Mouse (Mus musculus) hematopoietic stem cell, adult 5-6 weeks (primary cell): ENCODE measurements around the gene Alox5ap. TPM values are rescaled to one million over a fixed set of nuclear protein-coding genes. Genes with fewer than 3 reads are reported as not detected.
A peak's percentile ranks its signal among the peaks of the same experiment; 100 is the strongest.

Experiments used
- ATAC-seq, 2 experiments: fragments of 125-278 bp in 1 of 2; replicated peaks in 1 of 2; 2 replicates each; pipeline ENCODE4 v1.8.0; 2016 to 2017; ENCODE audit warnings: inconsistent platforms in 2 of 2, mild to moderate bottlenecking in 2 of 2, moderate number of reproducible peaks in 2 of 2, low read depth in 1 of 2, moderate TSS enrichment in 1 of 2; ENCODE audit not compliant: low FRiP score in 2 of 2, poor library complexity in 2 of 2, severe bottlenecking in 2 of 2, insufficient read depth in 1 of 2, low TSS enrichment in 1 of 2
- total RNA-seq: library from RNA; stranded (forward); fragments of 172-1452, 232-1000 nt; gene quantifications from 2 replicates; pipeline ENCODE4 v1.2.3, GENCODE M21; 2017

Alox5ap gene
- 324 and 337 TPM in 2 replicates for total RNA-seq

DNA sequence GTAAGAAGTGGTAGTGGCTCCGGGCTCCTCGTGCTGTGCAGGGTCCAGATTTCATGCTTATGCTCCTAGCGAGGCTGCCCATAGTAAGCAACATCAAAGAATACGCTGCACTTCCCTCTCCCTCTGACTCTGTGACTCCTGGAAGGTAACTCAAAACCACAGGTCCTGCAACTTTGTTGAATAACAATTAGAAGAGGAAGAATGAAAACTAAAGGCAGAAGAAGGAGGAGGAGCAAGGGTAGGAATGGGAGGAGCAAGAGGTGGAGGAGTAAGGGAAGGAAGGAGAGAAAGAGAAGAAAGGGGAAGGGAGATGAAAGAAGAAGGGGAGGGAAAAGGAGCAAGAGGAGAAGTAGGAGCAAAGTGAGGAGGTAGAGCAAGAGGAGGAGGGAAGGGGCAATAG is at the start of gene Alox5ap:
TSS of gene Alox5ap (plus strand) at position 363 of the 400 bp plus-strand sequence.
- peak; percentile 48 to 57 for ATAC-seq

DNA sequence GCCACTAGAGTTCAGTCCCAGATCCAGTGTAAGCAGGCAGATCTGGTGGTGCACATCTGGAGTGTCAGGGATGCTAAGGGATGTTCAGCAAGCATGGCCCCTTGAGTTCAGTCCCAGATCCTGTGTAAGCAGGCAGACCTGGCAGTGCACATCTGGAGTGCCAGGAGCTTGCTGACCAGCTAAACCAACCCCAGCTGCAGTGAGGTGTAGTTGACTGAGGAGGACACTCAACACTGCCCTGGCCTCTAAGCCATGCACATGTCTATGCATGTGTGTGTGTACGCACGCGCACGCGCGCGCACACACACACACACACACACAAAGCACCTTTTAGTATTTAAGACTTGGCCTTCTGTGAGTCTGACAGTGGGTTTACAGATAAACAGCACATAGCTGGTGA is 49.0 kb upstream of the Alox5ap start:
- ATAC-seq: no peak

DNA sequence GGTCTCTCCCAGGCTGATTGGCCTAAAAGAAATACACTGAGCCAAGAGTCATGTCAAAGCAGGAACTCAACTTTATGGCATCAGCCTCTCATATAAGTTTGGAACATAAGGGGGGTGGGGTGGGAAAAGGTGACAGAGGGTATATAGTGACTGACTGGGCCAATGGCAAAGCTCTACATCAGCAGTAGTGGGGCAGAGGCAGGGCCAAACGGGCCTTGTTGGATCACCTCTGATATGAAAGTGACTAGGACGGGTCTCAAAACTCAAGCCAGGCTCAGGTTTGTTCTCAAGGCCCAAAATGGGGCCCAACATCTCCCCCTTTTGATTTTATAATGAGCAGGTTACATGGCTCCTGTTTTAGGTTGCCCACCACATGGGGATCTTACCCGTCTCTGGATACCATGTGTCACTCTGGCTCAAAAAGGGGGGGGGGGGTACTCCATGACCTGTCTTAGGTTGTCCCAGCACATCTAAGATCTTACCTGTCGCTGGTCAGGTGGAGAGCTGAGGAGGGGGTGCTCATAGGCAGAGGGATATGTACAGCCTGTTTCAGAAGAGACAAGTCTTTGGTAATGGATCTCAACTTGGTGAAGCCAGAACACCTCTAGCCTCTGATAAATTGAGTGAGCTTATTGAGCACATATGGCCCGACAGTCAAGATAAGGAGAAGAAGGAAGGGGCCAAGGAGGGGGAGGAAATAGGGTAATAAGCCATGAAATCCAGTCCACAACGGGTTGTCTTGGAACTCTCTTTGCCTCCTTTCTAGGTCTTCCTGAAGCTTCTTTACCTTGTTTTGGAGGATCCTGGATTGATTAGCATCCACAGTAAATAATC is 46.8 kb upstream of the Alox5ap start:
- no peak for ATAC-seq

DNA sequence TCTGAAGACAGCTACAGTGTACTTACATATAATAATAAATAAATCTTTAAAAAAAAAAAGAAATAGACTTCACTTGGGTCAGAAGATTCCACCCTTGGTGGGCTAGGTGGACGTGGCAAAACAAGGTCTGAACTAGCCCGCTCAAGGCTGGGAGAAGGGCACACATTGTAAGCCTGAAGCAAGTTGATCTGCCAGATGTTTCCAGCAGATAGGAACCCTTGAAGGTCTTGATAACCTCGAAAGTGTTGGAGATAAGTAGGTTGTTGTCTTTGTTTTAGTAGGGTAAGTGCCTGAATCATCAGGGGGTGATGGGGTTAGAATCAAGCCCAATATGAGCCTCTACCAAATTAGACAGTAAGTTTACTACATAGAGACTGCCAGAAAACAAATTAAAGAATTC is 45.1 kb upstream of the Alox5ap start:
- ATAC-seq: no peak

DNA sequence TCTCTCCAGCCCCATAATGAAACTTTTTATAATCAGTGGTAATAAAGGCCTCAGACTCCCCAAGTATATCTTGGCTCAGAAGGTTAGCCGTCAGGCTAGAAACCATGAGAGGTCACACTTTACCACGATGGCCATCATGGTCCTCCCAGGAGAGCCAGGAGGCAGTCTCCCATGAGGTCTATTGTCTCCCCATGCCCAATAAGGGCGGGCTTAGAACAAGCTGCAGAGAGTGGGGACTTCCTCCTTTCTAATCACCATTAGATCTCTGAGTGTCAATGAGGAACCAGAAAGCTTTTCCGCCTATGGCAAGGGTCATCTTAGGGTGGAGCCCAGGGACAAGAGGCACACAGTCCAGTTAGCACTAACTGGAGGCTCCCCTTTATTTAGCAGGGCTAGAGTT is 43.2 kb upstream of the Alox5ap start:
- peak; percentile 22 to 42; a peak in 1 of 4 replicates for ATAC-seq

DNA sequence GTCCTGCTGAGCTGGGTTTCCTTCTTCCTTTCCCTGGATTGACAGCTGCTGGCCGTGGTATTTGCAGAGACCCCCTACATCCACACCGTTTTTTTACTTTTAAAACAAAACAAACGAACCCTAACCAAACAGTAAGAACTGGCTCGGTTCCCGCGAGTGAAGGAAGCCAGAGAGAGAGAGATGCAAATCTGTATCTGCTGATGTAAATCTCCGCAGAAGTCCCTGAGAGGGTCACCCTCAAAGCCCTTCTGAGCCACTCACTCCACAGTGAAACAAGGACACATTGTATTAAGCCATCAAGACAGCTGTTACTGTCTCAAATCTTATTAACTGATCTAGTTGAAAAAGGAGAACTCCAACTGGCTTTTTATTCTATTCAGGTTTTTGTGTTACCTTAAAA is 39.9 kb upstream of the Alox5ap start:
- ATAC-seq: no peak

DNA sequence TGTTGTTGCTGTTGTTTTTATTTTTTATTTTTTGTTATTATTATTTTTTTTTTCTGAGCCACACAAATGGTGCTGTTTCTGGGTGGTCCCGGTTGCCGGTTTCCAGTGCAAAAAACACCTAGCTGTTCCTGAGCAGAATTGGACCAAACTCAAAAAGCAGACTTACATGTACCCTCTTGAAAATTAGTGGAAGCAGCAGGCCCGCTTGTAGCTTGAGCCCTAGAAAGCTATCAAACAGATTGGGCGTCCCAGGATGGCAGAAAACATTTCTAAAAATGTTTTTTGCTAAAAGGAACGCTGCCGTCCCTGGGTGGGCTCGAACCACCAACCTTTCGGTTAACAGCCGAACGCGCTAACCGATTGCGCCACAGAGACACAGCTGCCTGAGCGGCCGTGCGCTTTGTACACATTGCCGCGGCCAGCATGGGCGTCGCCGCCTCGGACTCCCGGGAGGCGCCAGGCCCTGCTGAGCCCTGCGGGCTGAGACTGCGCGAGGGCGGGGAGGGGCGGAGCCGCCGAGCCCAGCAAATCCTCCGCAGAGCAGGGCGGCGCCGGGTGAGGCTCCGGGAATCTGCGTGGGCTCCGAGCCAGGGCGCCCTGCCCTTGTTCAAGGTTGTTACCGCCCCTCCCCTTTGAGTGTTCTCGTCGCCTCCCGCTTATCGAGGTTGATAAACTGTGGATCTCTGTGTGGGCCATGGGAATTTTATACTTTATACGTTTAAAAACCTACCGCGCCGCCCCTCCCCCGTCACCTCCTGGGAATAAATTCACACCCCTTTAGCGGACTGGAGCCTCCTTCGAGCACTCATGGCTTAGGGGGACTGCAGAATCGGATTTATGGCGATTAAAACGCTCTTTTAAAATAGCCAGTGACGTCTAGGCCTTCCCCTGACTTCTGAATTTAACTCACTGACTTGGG is 35.6 kb upstream of the Alox5ap start:
- peak; percentile 98 to 99 for ATAC-seq

DNA sequence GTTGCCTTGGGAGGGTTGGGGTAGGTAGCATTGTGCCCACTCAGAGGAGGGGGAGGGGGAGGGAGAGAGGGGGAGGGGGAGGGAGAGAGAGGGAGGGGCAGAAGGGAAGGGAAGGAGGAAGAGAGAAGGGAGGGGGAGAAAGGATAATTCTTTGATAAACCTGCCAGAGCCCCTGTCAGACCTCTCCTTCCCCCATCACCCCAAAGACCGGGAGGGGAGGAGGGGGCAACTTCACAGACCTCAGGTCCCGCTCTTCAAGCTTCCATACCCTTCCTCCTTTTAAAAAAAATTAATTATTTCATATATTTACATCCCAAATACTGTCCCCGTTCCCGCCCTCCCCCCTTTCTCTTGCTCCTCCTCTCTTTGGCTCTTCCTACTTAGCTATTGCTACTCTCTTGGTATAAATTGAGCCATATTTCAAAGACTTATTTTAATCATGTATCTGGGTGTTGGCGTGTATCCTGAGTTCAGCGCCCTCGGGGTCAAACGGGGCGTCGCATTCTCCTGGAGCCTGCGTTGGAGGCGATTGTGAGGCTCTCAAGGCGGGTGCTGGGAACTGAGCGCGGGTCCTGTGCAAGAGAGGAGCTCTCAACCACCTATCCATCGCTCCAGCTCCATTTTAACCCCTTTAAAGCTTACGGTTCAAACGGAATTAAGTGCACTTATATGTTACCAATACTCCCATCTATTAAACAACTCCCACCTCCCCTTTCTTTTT is 34.8 kb upstream of the Alox5ap start:
- ATAC-seq: no peak

DNA sequence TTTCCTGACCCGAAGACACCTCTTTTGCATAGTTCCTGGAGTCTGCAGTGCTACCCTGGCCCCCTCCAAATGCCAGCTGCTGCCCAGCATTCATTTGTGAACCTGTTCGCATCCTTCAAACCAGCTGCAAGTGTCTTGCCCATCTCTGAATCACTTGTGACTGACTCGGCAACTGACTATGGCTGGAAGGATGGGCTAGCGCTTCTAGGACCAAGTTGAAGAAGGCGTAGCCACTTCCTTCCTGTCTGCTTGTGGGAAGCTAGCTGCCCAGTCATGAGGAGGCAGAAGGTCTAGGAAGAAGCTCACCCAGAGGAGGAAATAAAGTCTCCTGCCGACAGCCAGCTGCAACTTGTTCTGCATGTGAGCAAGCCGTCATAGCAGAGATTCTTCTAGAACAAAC is 29.6 kb upstream of the Alox5ap start:
- peak; percentile 47 to 77 for ATAC-seq

DNA sequence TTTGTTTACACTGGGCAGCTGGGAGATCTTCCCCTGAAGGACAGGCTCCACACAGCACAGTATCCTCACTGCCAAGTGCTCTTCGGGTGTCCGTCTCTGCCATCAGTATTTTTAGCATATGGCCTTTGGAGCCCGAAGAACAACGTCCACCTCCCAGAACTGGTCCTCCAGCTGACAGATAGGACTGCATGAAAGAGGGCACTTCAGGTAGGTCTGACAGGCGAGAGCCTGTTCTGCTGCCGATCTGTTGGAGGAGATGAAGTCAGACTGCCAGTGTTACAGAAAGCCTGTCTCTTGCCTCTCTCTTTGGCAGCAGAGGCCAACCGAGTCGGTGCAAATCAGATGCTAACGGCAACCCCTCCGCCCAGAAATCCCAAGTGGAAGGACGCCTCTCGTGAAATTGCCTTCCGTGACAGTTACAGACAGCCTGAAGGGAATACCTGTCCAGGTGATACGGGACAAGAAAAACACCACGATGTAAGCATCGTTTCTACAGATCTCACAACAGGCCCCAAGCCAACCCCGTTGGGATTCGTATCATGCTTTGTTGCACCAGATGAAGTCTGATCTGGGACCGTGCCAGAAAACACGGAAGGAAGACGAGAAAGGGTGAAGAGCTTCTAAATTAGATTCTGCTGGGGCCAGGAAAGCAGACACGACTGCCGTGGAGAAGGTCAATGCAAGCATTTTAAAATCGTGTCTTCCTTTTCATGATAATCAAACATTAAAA is 27.2 kb upstream of the Alox5ap start:
- no peak for ATAC-seq

DNA sequence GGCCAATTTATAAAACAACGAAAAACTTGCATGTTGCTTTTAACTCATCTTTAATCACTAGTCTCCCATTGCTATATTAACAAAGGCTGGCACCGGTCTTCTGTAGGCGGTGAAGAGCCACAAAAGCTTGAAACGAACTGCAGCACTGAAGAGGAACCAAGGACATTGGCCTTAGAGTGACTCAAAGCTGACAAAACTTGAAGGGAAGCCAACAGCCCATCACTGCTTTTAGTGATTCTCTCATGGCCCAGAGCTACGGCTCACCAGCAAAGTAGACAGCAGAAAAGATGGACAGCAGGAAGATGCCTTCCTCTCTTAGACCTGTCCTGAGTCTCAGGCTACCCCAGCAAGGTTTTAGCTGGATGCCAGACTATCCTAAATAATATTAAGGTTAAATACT is 22.1 kb upstream of the Alox5ap start:
- no peak for ATAC-seq

DNA sequence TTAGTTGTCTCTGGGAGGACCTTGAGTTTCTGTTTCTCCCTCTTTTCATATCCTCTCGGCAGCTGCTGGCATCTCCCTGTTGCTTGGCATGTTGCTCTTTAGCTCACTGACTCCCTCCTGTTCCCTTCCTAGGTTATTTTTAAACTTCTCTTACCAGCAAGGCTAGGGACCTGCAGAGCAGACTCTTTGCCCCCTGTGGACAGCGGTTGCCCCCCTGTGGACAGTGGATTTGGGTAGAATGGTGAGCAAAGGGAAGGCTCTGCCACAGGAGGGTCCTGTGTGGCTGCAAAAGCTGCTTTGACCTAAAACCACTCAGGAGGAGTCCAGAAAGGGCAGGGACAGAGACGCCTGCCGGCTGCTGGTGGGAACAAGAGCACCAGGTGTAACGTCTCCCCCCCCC is 21.5 kb upstream of the Alox5ap start:
- no peak for ATAC-seq

DNA sequence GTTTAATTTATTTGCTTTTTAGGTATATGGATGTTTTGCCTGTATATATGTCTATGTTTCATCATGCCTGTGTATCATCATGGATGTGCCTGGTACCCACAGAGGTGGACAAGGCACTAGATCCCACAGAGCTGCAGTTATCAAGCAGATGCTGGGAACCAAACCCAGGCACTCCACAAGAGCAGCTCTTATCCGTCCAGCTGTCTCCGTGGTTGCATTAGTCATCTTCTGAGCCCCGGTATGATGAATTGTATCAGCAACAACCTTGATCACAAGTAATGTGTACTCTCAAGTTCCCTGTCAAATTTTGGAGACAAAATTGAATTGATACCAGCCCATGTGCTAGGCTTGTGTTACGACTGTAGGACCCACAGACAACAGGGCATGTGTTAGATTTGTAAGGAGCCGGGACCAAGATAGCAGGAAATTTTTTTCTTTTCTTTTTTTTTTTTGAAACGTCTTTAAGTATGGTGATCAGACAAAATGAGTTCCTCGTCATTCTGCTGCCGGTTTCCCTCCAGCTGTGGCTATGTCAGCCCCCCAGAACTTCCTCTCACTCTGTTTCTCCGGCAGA is 19.1 kb upstream of the Alox5ap start:
- peak in 1 of 2 experiments; percentile 8; a peak in 1 of 4 replicates for ATAC-seq

DNA sequence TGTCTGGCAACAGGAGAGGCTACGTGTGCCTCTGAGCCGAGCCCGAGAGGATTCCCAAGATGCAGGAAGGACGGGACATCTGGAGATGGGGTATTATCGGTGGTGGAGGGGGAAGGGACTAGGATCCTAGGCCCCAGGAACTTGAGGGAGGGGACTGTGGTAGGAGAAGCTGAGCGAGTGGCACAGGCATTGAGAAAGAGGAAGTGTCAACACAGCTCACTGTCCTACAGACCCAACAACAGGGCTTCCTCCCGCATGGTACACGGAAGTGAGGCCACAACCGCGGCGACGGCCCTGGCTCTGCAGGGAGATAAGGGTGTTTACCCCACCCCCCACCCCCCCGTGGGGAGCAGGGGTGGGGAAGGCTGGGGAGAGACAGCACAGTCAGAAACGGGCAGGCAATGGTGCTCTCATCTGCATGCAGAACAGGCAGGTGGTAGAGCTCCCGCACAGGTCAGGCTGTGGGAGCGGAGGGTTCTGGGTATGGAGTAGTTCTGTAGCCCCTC is 18.5 kb upstream of the Alox5ap start:
- peak; percentile 93 to 97 for ATAC-seq

DNA sequence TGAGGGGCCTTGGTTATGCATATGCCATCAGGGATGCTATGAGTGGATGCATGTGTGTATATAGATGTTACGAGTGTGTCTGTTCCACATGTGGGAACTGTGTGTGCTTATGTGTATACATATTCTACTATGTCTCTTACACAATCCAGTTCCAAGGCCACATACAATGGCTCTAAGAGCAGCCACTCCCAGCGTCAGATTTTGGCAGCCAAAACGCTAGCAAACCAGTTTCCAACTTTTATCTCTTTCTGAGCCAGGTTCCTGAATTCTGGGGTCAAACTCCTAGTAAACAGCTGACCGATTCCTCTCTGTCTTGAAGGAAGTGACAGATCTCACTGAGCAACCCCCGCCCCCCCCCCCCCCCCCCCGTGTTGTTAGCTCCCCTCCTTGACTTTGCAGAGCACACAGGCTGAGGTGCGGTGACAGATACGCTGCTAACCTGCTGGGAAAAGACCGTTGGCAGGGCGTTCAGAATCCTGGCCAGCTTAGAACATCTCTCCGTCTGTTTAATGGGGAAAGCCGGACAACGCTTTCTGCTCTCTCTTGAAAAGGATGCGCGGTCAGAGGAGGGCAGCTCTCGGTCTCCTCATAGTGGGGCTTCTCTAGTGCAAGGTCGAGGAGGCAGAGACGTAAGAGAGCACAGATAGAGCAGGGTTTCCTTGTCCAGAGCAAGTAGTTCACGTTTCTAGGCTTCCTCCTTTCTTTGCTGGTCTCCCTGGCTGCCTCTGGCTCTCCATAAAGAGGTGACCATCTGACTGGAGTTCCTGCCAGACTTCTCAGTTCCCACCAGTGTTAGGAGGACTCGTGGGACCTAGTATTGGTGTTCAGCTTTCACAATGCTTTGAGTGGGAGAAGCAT is 17.3 kb upstream of the Alox5ap start:
- ATAC-seq: no peak

DNA sequence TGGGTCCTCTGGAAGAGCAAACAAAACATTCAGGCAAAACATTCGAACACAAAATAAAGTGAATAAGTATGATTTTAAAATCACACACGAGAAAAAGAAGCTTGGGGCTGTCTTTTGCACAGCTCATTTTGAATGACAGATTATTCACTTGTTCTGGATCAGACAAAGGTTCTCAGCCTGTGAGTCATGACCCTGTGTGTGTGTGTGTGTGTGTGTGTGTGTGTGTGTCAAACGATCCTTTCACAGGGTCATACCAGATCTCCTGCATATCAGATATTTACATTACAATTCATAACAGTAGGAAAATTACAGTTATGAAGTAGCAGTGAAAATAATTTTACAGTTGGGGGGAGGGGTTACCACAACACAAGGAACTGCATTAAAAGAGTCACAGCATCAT is 12.3 kb upstream of the Alox5ap start:
- ATAC-seq: no peak
